Mouse (Mus musculus) B cell, adult 62 days (primary cell): ENCODE measurements around the gene Slco4a1. TPM values are rescaled to one million over a fixed set of nuclear protein-coding genes. Genes with fewer than 3 reads are reported as not detected.

Experiments used
- total RNA-seq: library from RNA; stranded (reverse); gene quantifications from 4 replicates; pipeline ENCODE4 v1.2.4, GENCODE M21; 2023

Gene Slco4a1
- total RNA-seq, result 26.1 to 34.2 TPM (median 30.7 TPM) in 4 replicates

GRCm38 (mm10) chr2:180455723-180456698 is at the start of gene Slco4a1:
Slco4a1 (plus strand) TSS chr2:180456245.

GRCm38 (mm10) chr2:180499741-180500140 is 43.7 kb downstream of the Slco4a1 start, which contains the start of gene Ntsr1:
Ntsr1 (plus strand) TSS chr2:180499976.

Other genes with a start within 250 kb of the Slco4a1 start
- gene Lama5, start 230.4 kb upstream of the Slco4a1 start, total RNA-seq, result 0.06 TPM in 1 of 4 replicates, not detected in the others
- gene Rps21, start 198.9 kb upstream of the Slco4a1 start, total RNA-seq, result 1,837 to 2,093 TPM (median 2,023 TPM) in 4 replicates
- gene Cables2, start 182.7 kb upstream of the Slco4a1 start, total RNA-seq, result 66.2 to 79.5 TPM (median 71.5 TPM) in 4 replicates
- gene Rbbp8nl, start 166.4 kb upstream of the Slco4a1 start, total RNA-seq, result not detected in 4 replicates
- gene Gata5, start 121.5 kb upstream of the Slco4a1 start, total RNA-seq, result not detected in 4 replicates
- not detected in 4 replicates for gene Ntsr1, start 43.7 kb downstream of the Slco4a1 start, total RNA-seq
- 55.0 to 57.2 TPM (median 55.7 TPM) in 4 replicates for gene Mrgbp, start 125.1 kb downstream of the Slco4a1 start, total RNA-seq
- gene Ogfr, start 133.0 kb downstream of the Slco4a1 start, total RNA-seq, result 99.3 to 111 TPM (median 101 TPM) in 4 replicates
- gene Col9a3, start 141.5 kb downstream of the Slco4a1 start, total RNA-seq, result 2.3 to 4.5 TPM (median 2.8 TPM) in 4 replicates
- 0.27 to 1.3 TPM (median 0.31 TPM) in 3 of 4 replicates, not detected in the other for gene Tcfl5, start 186.5 kb downstream of the Slco4a1 start, total RNA-seq